Mouse (Mus musculus): ENCODE data around the gene Ern1. TPM values are rescaled to one million over a fixed set of nuclear protein-coding genes. Genes with fewer than 3 reads are reported as not detected.
A peak's percentile ranks its signal among the peaks of the same experiment; 100 is the strongest.

Gene Ern1
- polyA plus RNA-seq, 2 experiments: 6.4 to 12.5 TPM

- TF ChIP-seq POLR2A (IDR thresholded peaks at IDR 0.05; ENCODE audit: borderline replicate concordance, extremely low read depth, insufficient read depth, insufficient read length): no peak
- no peak overlapping the region for H3K9ac ChIP-seq (ENCODE audit: low read depth, low read length, severe bottlenecking)
- 42% methylated on average over 3 of the region's 3 CpGs for WGBS
Measured at GRCm38 (mm10) chr11:106520404-106520803, 32.8 kb upstream of the Ern1 start.

GRCm38 (mm10) chr11:106519519-106519918 is 31.9 kb upstream of the Ern1 start:
- peaks cover 9% of the 10 kb centered on the region for H3K4me1 ChIP-seq (ENCODE audit: control insufficient read depth, insufficient read depth, low read length)
- no peak for TF ChIP-seq POLR2A (IDR thresholded peaks at IDR 0.05; ENCODE audit: borderline replicate concordance, extremely low read depth, insufficient read depth, insufficient read length)
- DNase-seq (ENCODE audit: low spot score) (no peak), ATAC-seq (ENCODE audit: low FRiP score, low read depth) (no peak)
- H3K27me3 ChIP-seq (ENCODE audit: control insufficient read depth, insufficient read depth, low read length): no peaks in the 10 kb centered on the region
- H3K4me3 ChIP-seq (replicated peaks; ENCODE audit: low read length): no peak overlapping the region
- no peak overlapping the region for H3K27ac ChIP-seq (replicated peaks; ENCODE audit: low read depth, low read length)
- no peak overlapping the region for H3K4me2 ChIP-seq (replicated peaks; ENCODE audit: low read depth, low read length, severe bottlenecking)
- no peak overlapping the region for H3K9ac ChIP-seq (ENCODE audit: low read depth, low read length, severe bottlenecking)
- WGBS: 52% methylated on average over 4 of the region's 4 CpGs
- peaks cover 3% of the 10 kb centered on the region; the same call in 1 of the 2 replicates for H3K36me3 ChIP-seq (ENCODE audit: control insufficient read depth, insufficient read depth, low read length)
- H3K9me3 ChIP-seq (ENCODE audit: control insufficient read depth, low read length): no peaks in the 10 kb centered on the region

More at GRCm38 (mm10) chr11:106520404-106520803, 32.8 kb upstream of the Ern1 start:
- no peaks in the 10 kb centered on the region for H3K27me3 ChIP-seq (ENCODE audit: control insufficient read depth, insufficient read depth, low read length)
- H3K4me1 ChIP-seq (ENCODE audit: control insufficient read depth, insufficient read depth, low read length): peaks cover 9% of the 10 kb centered on the region
- no peak overlapping the region for H3K4me2 ChIP-seq (replicated peaks; ENCODE audit: low read depth, low read length, severe bottlenecking)
- H3K9me3 ChIP-seq (ENCODE audit: control insufficient read depth, low read length): no peaks in the 10 kb centered on the region
- no peak for DNase-seq (ENCODE audit: low spot score)
- ATAC-seq (ENCODE audit: low FRiP score, low read depth): no peak
- H3K4me3 ChIP-seq (replicated peaks; ENCODE audit: low read length): no peak overlapping the region
- H3K27ac ChIP-seq (replicated peaks; ENCODE audit: low read depth, low read length): no peak overlapping the region
- peaks cover 6% of the 10 kb centered on the region; the same call in 1 of the 2 replicates for H3K36me3 ChIP-seq (ENCODE audit: control insufficient read depth, insufficient read depth, low read length)

- no peak for ATAC-seq (ENCODE audit: low FRiP score, low read depth)
- Histone ChIP-seq H3K27ac (replicated peaks; ENCODE audit: low read depth, low read length) (peak overlapping the region; percentile 3), H3K9me3 (ENCODE audit: control insufficient read depth, low read length) (no peaks in the 10 kb centered on the region), H3K36me3 (ENCODE audit: control insufficient read depth, insufficient read depth, low read length) (0 out of 2 replicates have a peak, but pooled peaks cover 3% of the 10 kb centered on the region), H3K9ac (ENCODE audit: low read depth, low read length, severe bottlenecking) (no peak overlapping the region), H3K27me3 (ENCODE audit: control insufficient read depth, insufficient read depth, low read length) (no peaks in the 10 kb centered on the region), H3K4me3 (replicated peaks; ENCODE audit: low read length) (no peak overlapping the region), H3K4me2 (replicated peaks; ENCODE audit: low read depth, low read length, severe bottlenecking) (no peak overlapping the region), H3K4me1 (ENCODE audit: control insufficient read depth, insufficient read depth, low read length) (peaks cover 9% of the 10 kb centered on the region)
- DNase-seq (ENCODE audit: low spot score): peak; percentile 15
- TF ChIP-seq POLR2A (IDR thresholded peaks at IDR 0.05; ENCODE audit: borderline replicate concordance, extremely low read depth, insufficient read depth, insufficient read length): no peak
- WGBS: 14% methylated on average over 4 of the region's 4 CpGs
Measured at GRCm38 (mm10) chr11:106518391-106518790, 30.7 kb upstream of the Ern1 start.

- DNase-seq (ENCODE audit: low spot score) (peak; percentile 42), ATAC-seq (ENCODE audit: low FRiP score, low read depth) (peak; percentile 45; the same call in 1 of the 2 replicates)
- peaks cover 9% of the 10 kb centered on the region for H3K4me1 ChIP-seq (ENCODE audit: control insufficient read depth, insufficient read depth, low read length)
- peaks cover 25% of the 10 kb centered on the region for H3K36me3 ChIP-seq (ENCODE audit: control insufficient read depth, insufficient read depth, low read length)
- no peak overlapping the region for H3K27ac ChIP-seq (replicated peaks; ENCODE audit: low read depth, low read length)
- H3K9me3 ChIP-seq (ENCODE audit: control insufficient read depth, low read length): no peaks in the 10 kb centered on the region
- WGBS: 58% methylated on average over 16 of the region's 16 CpGs
- no peak for TF ChIP-seq POLR2A (IDR thresholded peaks at IDR 0.05; ENCODE audit: borderline replicate concordance, extremely low read depth, insufficient read depth, insufficient read length)
- no peak overlapping the region for H3K4me2 ChIP-seq (replicated peaks; ENCODE audit: low read depth, low read length, severe bottlenecking)
- no peaks in the 10 kb centered on the region for H3K27me3 ChIP-seq (ENCODE audit: control insufficient read depth, insufficient read depth, low read length)
- H3K4me3 ChIP-seq (replicated peaks; ENCODE audit: low read length): no peak overlapping the region
- H3K9ac ChIP-seq (ENCODE audit: low read depth, low read length, severe bottlenecking): 0 out of 2 replicates have a peak overlapping the region, but pooled peaks have one; percentile 38
Measured at GRCm38 (mm10) chr11:106515079-106515745, 27.6 kb upstream of the Ern1 start.

- no peak for ATAC-seq (ENCODE audit: low FRiP score, low read depth)
- Histone ChIP-seq H3K4me3 (replicated peaks; ENCODE audit: low read length) (no peak overlapping the region), H3K9ac (ENCODE audit: low read depth, low read length, severe bottlenecking) (no peak overlapping the region), H3K4me2 (replicated peaks; ENCODE audit: low read depth, low read length, severe bottlenecking) (no peak overlapping the region), H3K27ac (replicated peaks; ENCODE audit: low read depth, low read length) (no peak overlapping the region), H3K9me3 (ENCODE audit: control insufficient read depth, low read length) (no peaks in the 10 kb centered on the region), H3K36me3 (ENCODE audit: control insufficient read depth, insufficient read depth, low read length) (peaks cover 33% of the 10 kb centered on the region), H3K27me3 (ENCODE audit: control insufficient read depth, insufficient read depth, low read length) (no peaks in the 10 kb centered on the region), H3K4me1 (ENCODE audit: control insufficient read depth, insufficient read depth, low read length) (peaks cover 9% of the 10 kb centered on the region)
- WGBS: 48% methylated on average over 5 of the region's 5 CpGs
- no peak for DNase-seq (ENCODE audit: low spot score)
- no peak for TF ChIP-seq POLR2A (IDR thresholded peaks at IDR 0.05; ENCODE audit: borderline replicate concordance, extremely low read depth, insufficient read depth, insufficient read length)
Measured at GRCm38 (mm10) chr11:106514446-106514845, 26.8 kb upstream of the Ern1 start.
